Mouse (Mus musculus) subcutaneous adipose tissue, adult 2 months (tissue): ENCODE data around the gene AC161166.1. TPM values are rescaled to one million over a fixed set of nuclear protein-coding genes. Genes with fewer than 3 reads are reported as not detected.

ENCODE experiments used
- polyA plus RNA-seq: library from polyadenylated mRNA; depleted of rRNA; stranded (reverse); fragments of >200 nt; gene quantifications from 2 replicates; pipeline ENCODE4 v1.2.3, GENCODE M21; 2012; ENCODE audit warnings: low replicate concordance; rRNA removed

AC161166.1 gene
- polyA plus RNA-seq, result not detected in 2 replicates

GRCm38 (mm10) chr7:24512355-24512754 lies at the start of gene AC161166.1:
TSS of gene AC161166.1 (minus strand) at chr7:24512455.

DNA sequence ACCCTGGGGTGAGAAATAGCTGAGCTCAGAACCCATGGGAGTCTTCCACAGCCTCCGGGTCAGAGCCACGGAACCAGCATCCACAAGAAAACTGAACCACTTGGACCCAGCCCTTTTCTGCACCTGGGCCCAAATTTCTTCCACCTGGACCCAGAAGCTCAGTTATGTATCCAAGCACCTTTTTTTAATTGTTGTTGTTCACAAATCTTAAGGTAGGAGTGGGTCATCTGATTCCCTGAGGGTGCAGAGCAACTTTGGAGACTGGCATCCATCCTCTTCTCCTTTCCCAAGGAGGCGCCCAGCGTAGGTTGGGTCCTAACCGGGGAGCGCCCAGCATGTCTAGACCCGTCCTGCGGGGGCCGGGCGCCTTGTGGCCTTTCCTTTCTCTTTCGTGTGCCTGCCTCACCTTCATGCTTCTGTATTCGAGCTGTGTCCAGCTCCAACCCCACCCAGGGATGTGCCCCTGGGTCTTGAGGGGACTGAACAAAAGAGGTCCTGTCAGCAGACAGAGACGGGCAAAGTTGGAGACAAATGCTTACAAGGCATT lies 33.9 kb upstream of the AC161166.1 start, which contains the start of the genes Pinlyp and Xrcc1:
Gene Pinlyp, minus strand, starts transcription at position 51 of the 547 bp plus-strand sequence.
Gene Xrcc1, plus strand, starts transcription at position 222 of the 547 bp plus-strand sequence.

DNA sequence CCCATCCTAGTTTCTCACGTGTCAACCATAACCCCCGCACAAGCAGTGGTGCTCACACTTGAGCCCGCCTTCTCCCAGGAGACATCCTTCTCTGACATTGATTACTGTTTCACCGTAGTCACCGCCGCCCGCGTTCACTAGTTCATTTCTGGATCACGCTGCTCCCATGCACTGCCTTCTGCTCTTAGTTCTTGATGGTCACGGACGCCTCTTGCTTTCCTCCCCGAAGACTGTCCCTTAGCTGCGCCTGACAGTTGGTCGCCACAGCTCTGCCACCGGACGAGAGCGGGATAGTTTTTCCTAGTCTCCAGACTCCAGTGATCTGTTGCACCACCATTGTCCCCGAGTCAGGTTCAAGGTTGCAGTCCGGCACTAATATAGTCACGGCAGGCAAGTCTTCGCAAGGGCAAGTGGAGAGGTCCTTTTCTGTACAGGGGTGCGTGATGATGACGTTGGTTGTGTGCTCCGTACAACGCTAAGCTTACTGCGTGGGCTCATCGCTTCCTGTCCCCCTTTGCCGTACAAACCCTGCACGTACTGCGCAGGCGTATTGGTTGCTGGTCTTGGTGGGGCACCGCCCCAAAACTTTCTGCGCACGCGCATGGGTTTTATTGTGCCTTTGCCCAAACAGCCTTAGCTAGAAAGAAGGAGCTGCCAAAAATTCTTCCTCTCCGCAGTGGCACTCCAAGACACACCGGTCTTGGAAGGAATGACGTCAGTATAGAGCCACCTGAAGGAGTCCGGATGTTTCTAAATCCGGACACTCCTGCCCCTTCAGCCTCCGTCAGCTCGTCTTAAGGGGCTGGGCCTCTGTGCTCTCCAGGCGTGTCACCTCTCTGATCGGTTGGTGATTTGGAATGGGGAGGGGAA lies 18.0 kb upstream of the AC161166.1 start, which contains the start of gene Irgq:
Gene Irgq, plus strand, starts transcription at position 628 of the 870 bp plus-strand sequence.

GRCm38 (mm10) chr7:24506838-24507725 lies 5.2 kb downstream of the AC161166.1 start, which contains the start of gene Zfp428:
TSS of gene Zfp428 (plus strand) at chr7:24507006.

DNA sequence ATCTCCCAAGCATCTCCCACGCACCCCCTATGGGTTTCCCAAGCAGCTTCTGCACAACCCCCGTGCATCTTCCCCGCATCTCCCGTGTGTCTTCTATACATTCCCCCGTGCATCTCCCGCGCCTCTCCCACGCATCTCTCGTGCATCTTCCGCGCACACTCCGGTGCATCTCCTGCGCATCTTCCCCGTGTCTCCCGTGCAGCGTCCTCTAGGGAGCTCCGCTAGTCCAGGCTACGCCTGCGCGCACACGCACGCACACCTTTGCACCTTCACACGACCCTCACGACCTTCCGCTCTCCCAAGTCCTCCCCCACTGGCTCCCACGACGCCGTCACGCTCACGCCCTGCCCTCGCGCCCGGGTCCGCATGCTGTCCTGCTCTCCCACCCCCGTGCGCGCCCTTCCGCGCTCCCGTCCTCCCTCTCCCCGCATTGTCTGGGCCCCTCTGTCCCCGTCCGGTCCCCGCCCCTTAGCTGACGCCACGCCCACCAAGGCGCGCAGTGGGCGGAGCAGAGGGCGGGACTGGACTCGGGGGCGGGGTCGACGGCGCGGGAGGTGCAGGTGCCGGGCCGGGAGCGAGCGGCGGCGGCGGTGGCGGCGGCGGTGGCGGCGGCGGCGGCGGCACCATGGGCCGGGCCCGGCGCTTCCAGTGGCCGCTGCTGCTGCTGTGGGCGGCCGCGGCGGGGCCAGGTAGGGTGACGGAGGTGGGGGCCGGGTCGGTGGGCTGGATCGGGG lies 30.6 kb downstream of the AC161166.1 start, which contains the start of gene Cadm4:
Gene Cadm4, plus strand, starts transcription at position 550 of the 734 bp plus-strand sequence.

DNA sequence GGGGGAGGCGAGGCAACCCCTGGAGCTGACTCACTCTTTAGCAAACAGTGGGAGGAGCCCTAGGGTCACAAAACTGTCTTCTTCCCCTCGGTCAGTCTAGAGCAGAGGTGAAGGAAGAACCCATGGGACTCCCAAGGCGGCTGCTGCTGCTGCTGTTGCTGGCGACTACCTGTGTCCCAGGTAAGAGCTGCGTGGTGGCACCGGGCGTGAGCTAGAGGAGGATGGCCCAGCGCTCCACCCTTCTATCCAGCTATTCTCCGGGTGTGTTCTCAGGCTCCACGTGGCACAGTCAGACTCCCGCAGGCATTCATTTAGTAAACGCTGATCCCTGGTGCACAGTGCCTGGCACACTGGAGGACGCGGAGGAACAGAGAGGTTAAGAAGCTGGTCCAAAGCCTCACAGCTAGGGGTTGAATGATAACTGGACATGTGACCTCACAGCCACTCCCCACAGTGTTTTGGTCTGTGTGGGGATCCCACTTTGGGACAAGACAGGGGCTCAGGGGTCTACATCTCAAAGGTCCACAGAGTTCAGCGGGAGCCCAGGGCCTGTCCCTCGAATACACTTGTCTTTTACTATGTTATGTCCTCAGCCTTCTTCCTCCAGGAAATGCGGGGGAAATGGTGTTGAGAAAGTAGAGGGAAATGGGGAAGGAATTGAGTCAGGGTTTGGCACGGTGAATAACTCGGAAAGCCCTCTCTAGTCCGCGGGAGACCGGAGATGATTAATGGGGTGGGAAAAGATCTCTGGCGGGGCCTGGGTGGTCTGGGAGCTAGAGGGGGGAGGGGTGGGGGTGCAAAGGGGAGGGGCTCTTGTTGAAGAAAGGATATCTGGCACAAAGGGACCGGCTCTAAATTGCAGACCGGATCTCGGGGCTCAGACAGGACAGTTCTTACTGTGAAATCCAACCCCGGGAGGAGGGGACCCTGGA lies 49.6 kb downstream of the AC161166.1 start, which contains the start of gene Plaur:
Gene Plaur, plus strand, starts transcription at position 97 of the 932 bp plus-strand sequence.

Other genes with a start within 250 kb of the AC161166.1 start
- gene Zfp93, start 242.0 kb downstream of the AC161166.1 start, polyA plus RNA-seq, result 1.4 and 4.7 TPM in 2 replicates
- 6.1 and 13.2 TPM in 2 replicates for gene Zfp61, start 211.2 kb downstream of the AC161166.1 start, polyA plus RNA-seq
- 6.6 and 10.0 TPM in 2 replicates for gene Zfp94, start 195.8 kb downstream of the AC161166.1 start, polyA plus RNA-seq
- not detected in 2 replicates for gene Tescl, start 178.5 kb downstream of the AC161166.1 start, polyA plus RNA-seq
- gene Lypd5, start 163.3 kb downstream of the AC161166.1 start, polyA plus RNA-seq, result not detected in 2 replicates
- gene Kcnn4, start 142.2 kb downstream of the AC161166.1 start, polyA plus RNA-seq, result 8.2 and 11.7 TPM in 2 replicates
- 41.9 and 55.8 TPM in 2 replicates for gene Smg9, start 112.8 kb downstream of the AC161166.1 start, polyA plus RNA-seq
- 0.09 TPM in 1 of 2 replicates, not detected in the other for gene Irgc1, start 60.2 kb downstream of the AC161166.1 start, polyA plus RNA-seq
- 13.8 and 14.6 TPM in 2 replicates for gene Plaur, start 50.0 kb downstream of the AC161166.1 start, polyA plus RNA-seq
- gene Cadm4, start 30.4 kb downstream of the AC161166.1 start, polyA plus RNA-seq, result 4.5 and 10.2 TPM in 2 replicates
- 2.7 and 20.4 TPM in 2 replicates for gene Zfp428, start 5.4 kb downstream of the AC161166.1 start, polyA plus RNA-seq
- 19.3 and 22.6 TPM in 2 replicates for gene Irgq, start 18.2 kb upstream of the AC161166.1 start, polyA plus RNA-seq
- 0.15 TPM in 1 of 2 replicates, not detected in the other for gene Pinlyp, start 33.7 kb upstream of the AC161166.1 start, polyA plus RNA-seq
- gene Xrcc1, start 33.8 kb upstream of the AC161166.1 start, polyA plus RNA-seq, result 38.3 and 65.9 TPM in 2 replicates
- 16.2 and 42.4 TPM in 2 replicates for gene Ethe1, start 75.1 kb upstream of the AC161166.1 start, polyA plus RNA-seq
- 0.23 and 1.2 TPM in 2 replicates for gene Zfp575, start 75.2 kb upstream of the AC161166.1 start, polyA plus RNA-seq
- gene Phldb3, start 98.3 kb upstream of the AC161166.1 start, polyA plus RNA-seq, result 0.92 and 2.6 TPM in 2 replicates
- gene Lypd3, start 124.1 kb upstream of the AC161166.1 start, polyA plus RNA-seq, result 0.07 and 0.81 TPM in 2 replicates
- gene Tex101, start 164.2 kb upstream of the AC161166.1 start, polyA plus RNA-seq, result not detected in 2 replicates
- not detected in 2 replicates for gene BC049730, start 196.8 kb upstream of the AC161166.1 start, polyA plus RNA-seq
- not detected in 2 replicates for gene Gm4763, start 214.5 kb upstream of the AC161166.1 start, polyA plus RNA-seq
- 0.10 and 0.41 TPM in 2 replicates for gene Cd177, start 247.9 kb upstream of the AC161166.1 start, polyA plus RNA-seq